Mouse (Mus musculus) layer of hippocampus, adult 9-10 months (tissue): ENCODE data around the gene Olfr784.
A peak's percentile ranks its signal among the peaks of the same experiment; 100 is the strongest.
"Not testable (repeated sequence)": the region's sequence is repeated elsewhere in the genome, so short reads cannot be mapped to it uniquely, and the experiment has no call there.

ENCODE experiments used
- DNase-seq: peaks from one replicate; pipeline ENCODE4 v3.0.0; 2022; ENCODE audit warnings: low spot score

The Olfr784 gene

GRCm38 (mm10) chr10:129383783-129384182 lies at the start of gene Olfr784:
Gene Olfr784, plus strand, starts transcription at chr10:129384083.
- DNase-seq: no peak

GRCm38 (mm10) chr10:129348550-129348949 lies 35.3 kb upstream of the Olfr784 start, which contains the start of gene Olfr782:
Gene Olfr782, plus strand, starts transcription at chr10:129348850.
- no peak for DNase-seq

- not testable (repeated sequence) for DNase-seq
Measured at GRCm38 (mm10) chr10:129352475-129352874, 31.4 kb upstream of the Olfr784 start.

GRCm38 (mm10) chr10:129356496-129356895 lies 27.4 kb upstream of the Olfr784 start:
- not testable (repeated sequence) for DNase-seq

GRCm38 (mm10) chr10:129357307-129357706 lies 26.6 kb upstream of the Olfr784 start:
- peak; percentile 5 for DNase-seq

GRCm38 (mm10) chr10:129374051-129374450 lies 9.8 kb upstream of the Olfr784 start:
- not testable (repeated sequence) for DNase-seq

- no peak for DNase-seq
Measured at GRCm38 (mm10) chr10:129400892-129401291, 17.0 kb downstream of the Olfr784 start.

- no peak for DNase-seq
Measured at GRCm38 (mm10) chr10:129405126-129405525, 21.2 kb downstream of the Olfr784 start, which contains the start of gene Olfr785. Gene Olfr785, plus strand, starts transcription at chr10:129405426.

GRCm38 (mm10) chr10:129427006-129427405 lies 43.1 kb downstream of the Olfr784 start, which contains the start of gene Olfr786:
Gene Olfr786, plus strand, starts transcription at chr10:129427306.
- DNase-seq: no peak
